Comparison of ENCODE assay signal across 7 mouse cellular contexts in genomic region chr1:72225720-72226171, GRCm38 (mm10). TPM values are rescaled to one million over a fixed set of nuclear protein-coding genes. Genes with fewer than 3 reads are reported as not detected.
A peak's percentile ranks its signal among the peaks of the same experiment; 100 is the strongest.
DNase-seq lines count a peak whose midpoint lies in the region; ATAC-seq lines count a peak whose summit lies in the region.
"Not testable (repeated sequence)": the region's sequence is repeated elsewhere in the genome, so short reads cannot be mapped to it uniquely, and the experiment has no call there.

No protein-coding gene starts in this region.

- WGBS in embryonic facial prominence, embryonic 11.5 days = under 1% methylated on average over 25 of the region's 31 CpGs
- 1% methylated on average over 25 of the region's 31 CpGs for WGBS in limb, embryonic 11.5 days
- WGBS in midbrain, embryonic 13.5 days = 1% methylated on average over 25 of the region's 31 CpGs

- not testable (repeated sequence) for H3K4me1 ChIP-seq in embryonic facial prominence, embryonic 11.5 days (ENCODE audit: control insufficient read depth, insufficient read depth, low read length); limb, embryonic 11.5 days (ENCODE audit: control insufficient read depth, insufficient read depth, low read length); midbrain, embryonic 13.5 days (replicated peaks)

- not testable (repeated sequence) for H3K36me3 ChIP-seq in embryonic facial prominence, embryonic 11.5 days (replicated peaks; ENCODE audit: control insufficient read depth, insufficient read depth, low read depth, low read length); limb, embryonic 11.5 days (ENCODE audit: control insufficient read depth, insufficient read depth, low read length); midbrain, embryonic 13.5 days

- not testable (repeated sequence) for H3K9me3 ChIP-seq in embryonic facial prominence, embryonic 11.5 days (replicated peaks; ENCODE audit: control insufficient read depth, low read length); limb, embryonic 11.5 days (ENCODE audit: control insufficient read depth, low read length); midbrain, embryonic 13.5 days

- H3K27me3 ChIP-seq in embryonic facial prominence, embryonic 11.5 days (ENCODE audit: control insufficient read depth, insufficient read depth, low read length); limb, embryonic 11.5 days (ENCODE audit: control insufficient read depth, insufficient read depth, low read length): not testable (repeated sequence)
- peaks cover 31% of the 10 kb centered on the region for H3K27me3 ChIP-seq in midbrain, embryonic 13.5 days

- peak overlapping the region; percentile 54 for H3K4me2 ChIP-seq in embryonic facial prominence, embryonic 11.5 days (ENCODE audit: low read depth, low read length)
- H3K4me2 ChIP-seq in limb, embryonic 11.5 days (ENCODE audit: low read depth, severe bottlenecking) = peak overlapping the region; percentile 49
- peak overlapping the region; percentile 62 for H3K4me2 ChIP-seq in midbrain, embryonic 13.5 days (replicated peaks)

- not testable (repeated sequence) for H3K27ac ChIP-seq in embryonic facial prominence, embryonic 11.5 days (replicated peaks; ENCODE audit: low read depth, low read length); limb, embryonic 11.5 days (replicated peaks; ENCODE audit: low read depth, low read length); midbrain, embryonic 13.5 days

- ATAC-seq in embryonic facial prominence, embryonic 11.5 days (replicated peaks; ENCODE audit: insufficient number of reproducible peaks, low FRiP score, low TSS enrichment, low read depth) = peak; percentile 88
- ATAC-seq in limb, embryonic 11.5 days (ENCODE audit: insufficient number of reproducible peaks, low FRiP score, low TSS enrichment, low read depth) = peak; percentile 89
- ATAC-seq in midbrain, embryonic 13.5 days = peak; percentile 91

- peak; percentile 89 for DNase-seq in adrenal gland, postnatal 14 days
- peak; percentile 92 for DNase-seq in embryonic facial prominence, embryonic 11.5 days (ENCODE audit: low spot score)
- DNase-seq in heart, adult 11 months = peak; percentile 97
- DNase-seq in kidney, adult 11 months = peak; percentile 77
- DNase-seq in limb, embryonic 11.5 days (ENCODE audit: low spot score) = peak; percentile 87
- peak; percentile 66 for DNase-seq in spleen, adult 12 weeks (ENCODE audit: low spot score)

- peak overlapping the region; percentile 56 for H3K9ac ChIP-seq in embryonic facial prominence, embryonic 11.5 days (replicated peaks; ENCODE audit: low read length)
- peak overlapping the region; percentile 43; the same call in 1 of the 2 replicates for H3K9ac ChIP-seq in limb, embryonic 11.5 days (ENCODE audit: low read length)
- peak overlapping the region; percentile 39; the same call in 1 of the 2 replicates for H3K9ac ChIP-seq in midbrain, embryonic 13.5 days (replicated peaks)

- peak overlapping the region; percentile 31 for H3K4me3 ChIP-seq in embryonic facial prominence, embryonic 11.5 days (ENCODE audit: low read depth, low read length)
- peak overlapping the region; percentile 22; the same call in 1 of the 2 replicates for H3K4me3 ChIP-seq in limb, embryonic 11.5 days (ENCODE audit: low read depth, low read length)
- peak overlapping the region; percentile 43 for H3K4me3 ChIP-seq in midbrain, embryonic 13.5 days (replicated peaks)

RNA-seq across cellular contexts. Expression of gene Mreg, which starts 13.6 kb away (rescaled TPM):
- 7.5 and 8.0 TPM in 2 replicates for total RNA-seq in adrenal gland, postnatal 14 days (2021)
- 24.2 and 24.7 TPM in 2 replicates for polyA plus RNA-seq in embryonic facial prominence, embryonic 11.5 days (2014; fragmentation: Nextera tagmentation; extraction: Ambion mirVana)
- 3.9 and 4.2 TPM in 2 replicates for polyA plus RNA-seq in limb, embryonic 11.5 days (2014; fragmentation: Nextera tagmentation; extraction: Ambion mirVana)
- 1.4 and 1.8 TPM in 2 replicates for polyA plus RNA-seq in midbrain, embryonic 13.5 days (2015; fragmentation: Nextera tagmentation; extraction: Ambion mirVana)

RNA-seq across cellular contexts. Expression of gene Pecr, which starts 58.4 kb away (rescaled TPM):
- 35.9 and 56.7 TPM in 2 replicates for total RNA-seq in adrenal gland, postnatal 14 days (2021)
- 23.0 and 23.3 TPM in 2 replicates for polyA plus RNA-seq in embryonic facial prominence, embryonic 11.5 days (2014; fragmentation: Nextera tagmentation; extraction: Ambion mirVana)
- 28.9 and 30.1 TPM in 2 replicates for polyA plus RNA-seq in limb, embryonic 11.5 days (2014; fragmentation: Nextera tagmentation; extraction: Ambion mirVana)
- polyA plus RNA-seq in midbrain, embryonic 13.5 days (2015; fragmentation: Nextera tagmentation; extraction: Ambion mirVana) = 8.7 and 10.2 TPM in 2 replicates

RNA-seq across cellular contexts. Expression of gene Tmem169, which starts 58.4 kb away (rescaled TPM):
- total RNA-seq in adrenal gland, postnatal 14 days (2021) = 1.3 and 2.3 TPM in 2 replicates
- 7.0 and 7.3 TPM in 2 replicates for polyA plus RNA-seq in embryonic facial prominence, embryonic 11.5 days (2014; fragmentation: Nextera tagmentation; extraction: Ambion mirVana)
- 4.5 and 5.2 TPM in 2 replicates for polyA plus RNA-seq in limb, embryonic 11.5 days (2014; fragmentation: Nextera tagmentation; extraction: Ambion mirVana)
- polyA plus RNA-seq in midbrain, embryonic 13.5 days (2015; fragmentation: Nextera tagmentation; extraction: Ambion mirVana) = 36.1 and 39.7 TPM in 2 replicates
